ENCODE assay signal across 14 mouse cellular contexts in the genomic region with DNA sequence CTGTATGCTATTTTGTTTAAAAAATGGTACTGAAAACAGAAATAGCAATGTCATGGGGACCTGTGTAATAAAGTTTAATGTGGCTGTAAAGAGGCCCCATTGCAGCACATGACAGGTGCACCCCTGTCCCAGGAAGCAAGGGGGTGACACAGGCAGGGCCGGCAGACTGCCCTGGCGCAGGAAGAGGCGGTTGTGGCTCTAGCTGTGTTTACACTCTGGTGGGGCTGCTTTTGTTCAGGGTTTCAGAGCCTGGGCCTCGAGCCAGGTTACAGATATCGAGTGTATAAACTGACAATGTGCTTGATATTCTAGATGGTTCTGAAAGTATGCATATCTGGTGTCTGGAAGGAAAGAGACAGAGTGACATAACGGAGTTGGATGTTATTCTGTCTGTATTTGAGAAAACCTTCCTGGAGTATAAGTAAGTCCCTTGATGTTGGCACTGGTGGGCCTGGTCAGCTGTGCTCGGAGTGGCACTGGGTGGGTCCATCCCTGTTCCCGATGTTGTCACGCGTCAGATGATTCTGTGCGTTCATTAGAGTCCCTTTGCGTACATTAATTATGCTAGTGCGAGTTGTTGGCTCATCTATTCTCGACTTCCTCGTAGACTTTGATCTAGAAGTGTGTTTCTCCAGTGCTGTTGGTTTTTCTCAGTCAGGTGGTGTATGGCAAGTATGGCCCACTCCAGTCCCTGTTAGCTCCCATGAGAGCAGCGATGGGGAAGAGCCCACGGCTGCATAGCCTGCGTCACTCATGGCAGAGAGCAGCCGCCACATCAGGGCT. TPM values are rescaled to one million over a fixed set of nuclear protein-coding genes. Genes with fewer than 3 reads are reported as not detected.
DNase-seq lines count a peak whose midpoint lies in the region; ATAC-seq and TF ChIP-seq lines count a peak whose summit lies in the region.
"Had no signal": no experiment of that assay in that cellular context is flagged by ENCODE, and none has a peak within 500 bp of the region (broad histone marks: within the 10 kb centered on the region; RNA-seq: fewer than 3 reads in every experiment).

No protein-coding gene starts in this region.

- DNase-seq in heart, adult 11 months = no peak
- DNase-seq in thymus, postnatal 4 days = peak; percentile 23
- no peak for DNase-seq in thymus, adult 2 months
- peak; percentile 79 for DNase-seq in lung, postnatal 10 days
- peak; percentile 44 for DNase-seq in stomach, postnatal 0 days (ENCODE audit: low spot score)
- no peak for DNase-seq in urinary bladder, postnatal 10 days (ENCODE audit: low spot score)
- DNase-seq in cerebellum, postnatal 14 days = no peak
- DNase-seq: cerebellum, adult 11-12 months; kidney, adult 18-20 months; liver had no signal

- no peak for ATAC-seq in heart, embryonic 13.5 days (ENCODE audit: extremely low read depth, insufficient number of reproducible peaks, low FRiP score, low TSS enrichment)
- 0 out of 2 replicates have a peak, but pooled peaks have one; percentile 38 for ATAC-seq in stomach, postnatal 0 days (ENCODE audit: low FRiP score, low TSS enrichment)

- no peaks in the 10 kb centered on the region for H3K27me3 ChIP-seq in heart, embryonic 13.5 days (replicated peaks)
- H3K27me3 ChIP-seq in thymus, adult 2 months (ENCODE audit: control insufficient read depth, insufficient read depth, low read length) = no peaks in the 10 kb centered on the region
- no peaks in the 10 kb centered on the region for H3K27me3 ChIP-seq in stomach, postnatal 0 days (ENCODE audit: control insufficient read depth, insufficient read depth, low read length)
- H3K27me3 ChIP-seq: embryonic facial prominence, embryonic 15.5 days; hindbrain, embryonic 13.5 days had no signal

- no peaks in the 10 kb centered on the region for H3K9me3 ChIP-seq in heart, embryonic 13.5 days
- no peaks in the 10 kb centered on the region for H3K9me3 ChIP-seq in stomach, postnatal 0 days (ENCODE audit: control insufficient read depth, low read length)
- H3K9me3 ChIP-seq: embryonic facial prominence, embryonic 15.5 days; hindbrain, embryonic 13.5 days had no signal

- no peak overlapping the region for H3K4me3 ChIP-seq in heart, embryonic 13.5 days
- no peak overlapping the region for H3K4me3 ChIP-seq in thymus, adult 2 months (ENCODE audit: control insufficient read depth, insufficient read depth, low read length)
- H3K4me3 ChIP-seq in stomach, postnatal 0 days (ENCODE audit: low read depth, low read length) = no peak overlapping the region
- H3K4me3 ChIP-seq: embryonic facial prominence, embryonic 15.5 days; hindbrain, embryonic 13.5 days had no signal

- peaks cover 44% of the 10 kb centered on the region for H3K36me3 ChIP-seq in heart, embryonic 13.5 days
- H3K36me3 ChIP-seq in thymus, adult 2 months (ENCODE audit: control insufficient read depth, insufficient read depth, low read length) = peaks cover under 1% of the 10 kb centered on the region; the same call in 1 of the 2 replicates
- no peaks in the 10 kb centered on the region for H3K36me3 ChIP-seq in stomach, postnatal 0 days (ENCODE audit: control insufficient read depth, insufficient read depth, low read length)

- no peak for TF ChIP-seq POLR2A in thymus, adult 2 months (IDR thresholded peaks at IDR 0.05; ENCODE audit: control insufficient read depth, extremely low read depth, insufficient read depth, low read length, poor library complexity)

- H3K27ac ChIP-seq in heart, embryonic 13.5 days (replicated peaks) = 0 out of 2 replicates have a peak overlapping the region, but pooled peaks have one; percentile 36
- no peak overlapping the region for H3K27ac ChIP-seq in thymus, adult 2 months (ENCODE audit: control insufficient read depth, insufficient read depth, low read length)
- no peak overlapping the region; the same call in 1 of the 2 replicates for H3K27ac ChIP-seq in stomach, postnatal 0 days (replicated peaks)
- H3K27ac ChIP-seq: embryonic facial prominence, embryonic 15.5 days; hindbrain, embryonic 13.5 days; macrophage had no signal

- no peak overlapping the region for H3K9ac ChIP-seq in heart, embryonic 13.5 days
- H3K9ac ChIP-seq in stomach, postnatal 0 days (ENCODE audit: low read length) = no peak overlapping the region
- H3K9ac ChIP-seq: embryonic facial prominence, embryonic 15.5 days; hindbrain, embryonic 13.5 days had no signal

- TF ChIP-seq CTCF in thymus, adult 2 months (IDR thresholded peaks at IDR 0.05; ENCODE audit: borderline replicate concordance, control insufficient read depth, extremely low read depth, insufficient read depth, low read length, poor library complexity) = no peak
- TF ChIP-seq CTCF in stomach, postnatal 0 days (IDR thresholded peaks at IDR 0.05; ENCODE audit: low read depth) = 0 out of 2 replicates have a peak, but pooled peaks have one; percentile 9

- 83% methylated on average over 19 of the region's 19 CpGs for WGBS in heart, embryonic 13.5 days
- 73% methylated on average over 19 of the region's 19 CpGs for WGBS in thymus, adult 2 months
- WGBS in stomach, postnatal 0 days = 63% methylated on average over 19 of the region's 19 CpGs

- H3K4me1 ChIP-seq in heart, embryonic 13.5 days = 0 out of 2 replicates have a peak, but pooled peaks cover 6% of the 10 kb centered on the region
- H3K4me1 ChIP-seq in thymus, adult 2 months (replicated peaks; ENCODE audit: control insufficient read depth, insufficient read depth, low read length) = no peaks in the 10 kb centered on the region
- no peaks in the 10 kb centered on the region for H3K4me1 ChIP-seq in stomach, postnatal 0 days (replicated peaks; ENCODE audit: control insufficient read depth, insufficient read depth)
- H3K4me1 ChIP-seq: embryonic facial prominence, embryonic 15.5 days; hindbrain, embryonic 13.5 days had no signal

- TF ChIP-seq EP300 in stomach, postnatal 0 days (optimal IDR thresholded peaks at IDR 0.05) = no peak

- no peak overlapping the region for H3K4me2 ChIP-seq in heart, embryonic 13.5 days
- H3K4me2 ChIP-seq in stomach, postnatal 0 days (replicated peaks; ENCODE audit: low read depth) = no peak overlapping the region
- H3K4me2 ChIP-seq: embryonic facial prominence, embryonic 15.5 days; hindbrain, embryonic 13.5 days had no signal

RNA-seq across cellular contexts. Expression of a gene that starts 18.0 kb away (rescaled TPM):
- polyA plus RNA-seq in heart, embryonic 13.5 days (2015; fragmentation: Nextera tagmentation; extraction: Ambion mirVana) = 8.7 and 10.2 TPM in 2 replicates
- 4.6 and 5.1 TPM in 2 replicates for polyA plus RNA-seq in thymus, adult 2 months (2012; rRNA removed)
- polyA plus RNA-seq in stomach, postnatal 0 days (2015; fragmentation: Nextera tagmentation; extraction: Ambion mirVana) = 5.4 and 7.3 TPM in 2 replicates

RNA-seq across cellular contexts. Expression of a gene that starts 47.2 kb away (rescaled TPM):
- 9.5 and 9.6 TPM in 2 replicates for polyA plus RNA-seq in heart, embryonic 13.5 days (2015; fragmentation: Nextera tagmentation; extraction: Ambion mirVana)
- polyA plus RNA-seq in thymus, adult 2 months (2012; rRNA removed) = 3.2 and 4.7 TPM in 2 replicates
- polyA plus RNA-seq in stomach, postnatal 0 days (2015; fragmentation: Nextera tagmentation; extraction: Ambion mirVana) = 4.0 and 6.1 TPM in 2 replicates

RNA-seq across cellular contexts. Expression of a gene that starts 47.2 kb away (rescaled TPM):
- 51.0 and 54.9 TPM in 2 replicates for polyA plus RNA-seq in heart, embryonic 13.5 days (2015; fragmentation: Nextera tagmentation; extraction: Ambion mirVana)
- polyA plus RNA-seq in thymus, adult 2 months (2012; rRNA removed) = 13.0 and 14.7 TPM in 2 replicates
- 24.0 and 25.0 TPM in 2 replicates for polyA plus RNA-seq in stomach, postnatal 0 days (2015; fragmentation: Nextera tagmentation; extraction: Ambion mirVana)

Comparison
In these comparisons a context has a peak if more than half of its experiments do, and no peak if none do; other contexts are left out.
1. DNase-seq: peak in thymus, postnatal 4 days (single experiment), lung, postnatal 10 days (single experiment) and stomach, postnatal 0 days (single experiment); none in heart, adult 11 months (single experiment), thymus, adult 2 months (single experiment), urinary bladder, postnatal 10 days (single experiment) and cerebellum, postnatal 14 days (0 of 2).